Mouse (Mus musculus) cerebellum, adult 11-12 months (tissue): ENCODE measurements around the gene Atp6v1g3.

Experiments used
- DNase-seq: peaks from one replicate; pipeline ENCODE4 v3.0.0; 2022

The Atp6v1g3 gene

DNA sequence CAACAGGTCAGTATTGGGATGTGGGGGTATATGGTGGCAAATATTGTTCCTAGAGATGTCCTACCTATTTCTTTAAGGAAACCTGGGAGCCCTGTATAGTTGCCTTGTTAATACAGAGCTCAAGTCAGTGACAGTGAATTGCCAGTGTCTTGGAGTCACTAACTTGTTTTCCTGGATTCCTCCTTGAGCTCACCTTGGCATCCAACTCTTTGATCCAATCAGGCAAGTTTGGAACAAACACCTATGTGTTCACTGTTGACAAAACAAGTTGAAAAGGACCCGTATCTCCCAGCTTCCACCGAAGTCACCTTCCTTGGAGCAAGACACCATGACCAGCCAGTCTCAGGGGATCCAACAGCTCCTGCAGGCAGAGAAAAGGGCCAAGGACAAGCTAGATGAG lies at the start of gene Atp6v1g3:
Gene Atp6v1g3, plus strand, starts transcription at position 301 of the 400 bp plus-strand sequence.
- no peak for DNase-seq

DNA sequence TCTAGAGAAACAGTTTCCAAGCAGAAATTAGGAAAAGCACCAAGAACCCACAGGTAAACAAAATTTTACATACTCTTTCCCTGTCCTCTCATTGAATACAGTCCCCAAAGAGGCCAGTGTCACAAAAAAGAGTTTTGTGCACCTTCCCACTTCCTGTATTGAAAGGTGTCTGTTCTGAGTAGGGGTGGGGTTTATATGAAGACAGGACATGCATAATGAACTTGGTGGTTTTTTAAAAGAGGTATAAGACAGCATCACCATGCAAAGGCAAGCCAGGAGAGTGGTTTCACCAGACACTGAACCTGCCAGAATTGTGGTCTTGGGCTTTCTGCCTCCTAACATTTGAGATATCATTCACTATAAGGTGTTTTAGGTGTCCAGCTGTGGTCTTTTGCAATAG lies 40.5 kb upstream of the Atp6v1g3 start:
- DNase-seq, result no peak

DNA sequence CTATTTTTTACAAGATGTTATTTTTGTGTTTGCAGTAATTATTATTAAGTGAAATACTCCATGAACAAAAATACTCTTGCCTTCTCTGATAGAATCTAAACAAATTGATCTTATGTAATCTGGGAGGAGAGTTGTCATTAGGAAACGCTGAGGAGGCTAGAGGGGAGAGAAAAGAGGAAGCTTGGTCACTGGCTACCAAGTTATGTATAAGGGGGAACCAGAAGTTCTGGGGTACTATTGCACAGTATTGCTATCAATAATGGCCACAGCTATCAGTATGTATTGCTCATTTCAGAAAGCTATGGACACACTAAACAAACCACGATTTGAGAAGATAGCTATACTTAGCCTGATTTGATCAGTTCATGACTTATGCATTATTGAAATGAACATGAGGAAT lies 36.3 kb upstream of the Atp6v1g3 start:
- DNase-seq, result no peak

DNA sequence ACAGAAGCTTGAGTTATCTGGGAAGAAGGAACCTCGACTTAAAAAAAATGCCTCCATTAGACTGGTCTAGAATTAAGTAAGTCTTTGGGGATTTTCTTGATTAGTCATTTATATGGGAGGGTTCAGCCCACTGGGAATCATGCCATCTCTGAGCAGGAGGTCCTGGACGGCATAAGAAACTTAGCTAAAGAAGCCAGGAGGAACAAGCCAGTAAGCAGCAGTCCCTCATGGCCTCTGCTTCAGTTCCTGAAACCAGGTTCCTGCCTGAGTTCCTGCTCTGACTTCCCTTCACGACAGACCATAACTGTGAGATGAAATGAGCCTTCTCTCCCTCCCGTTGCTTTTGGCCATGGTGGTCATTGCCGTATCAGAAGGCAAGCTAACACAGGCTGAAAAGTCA lies 29.6 kb upstream of the Atp6v1g3 start:
- no peak for DNase-seq

DNA sequence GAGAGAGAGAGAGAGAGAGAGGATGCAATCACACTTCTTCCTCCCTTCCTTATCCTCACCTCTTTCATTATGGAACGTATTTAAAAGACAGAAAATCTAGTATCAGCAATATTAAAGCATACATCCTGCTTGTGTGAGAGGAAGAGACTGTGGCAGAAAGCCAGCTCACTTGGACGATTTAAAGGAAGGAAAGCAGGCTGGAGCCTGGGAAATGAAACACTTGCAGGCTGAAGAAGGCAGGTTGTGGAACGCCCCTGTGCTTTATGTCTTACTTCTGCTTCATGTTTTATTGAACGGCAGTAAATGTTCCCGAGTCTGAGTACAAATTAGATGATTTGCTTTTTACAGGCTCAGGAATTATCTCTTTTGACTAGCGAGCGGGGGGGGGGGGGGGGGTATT lies 29.1 kb upstream of the Atp6v1g3 start:
- DNase-seq, result no peak

DNA sequence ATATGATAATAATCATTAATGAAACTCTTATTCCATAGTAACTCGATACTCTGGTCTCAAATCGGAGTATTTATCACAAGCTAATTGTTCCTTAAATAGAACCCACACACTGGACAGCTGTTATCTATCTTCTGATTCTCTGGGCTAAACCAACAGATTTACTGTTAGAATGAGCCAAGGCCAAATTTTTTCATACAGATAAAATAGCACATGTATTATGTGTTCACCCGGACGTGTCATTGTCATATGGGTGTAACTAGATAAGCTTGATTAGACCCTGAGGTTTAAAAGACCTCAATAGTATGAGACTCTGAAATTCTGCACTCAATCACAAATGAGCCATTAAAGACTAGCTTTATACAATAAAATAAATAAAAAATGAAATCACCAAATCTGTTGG lies 28.4 kb upstream of the Atp6v1g3 start:
- DNase-seq, result no peak

DNA sequence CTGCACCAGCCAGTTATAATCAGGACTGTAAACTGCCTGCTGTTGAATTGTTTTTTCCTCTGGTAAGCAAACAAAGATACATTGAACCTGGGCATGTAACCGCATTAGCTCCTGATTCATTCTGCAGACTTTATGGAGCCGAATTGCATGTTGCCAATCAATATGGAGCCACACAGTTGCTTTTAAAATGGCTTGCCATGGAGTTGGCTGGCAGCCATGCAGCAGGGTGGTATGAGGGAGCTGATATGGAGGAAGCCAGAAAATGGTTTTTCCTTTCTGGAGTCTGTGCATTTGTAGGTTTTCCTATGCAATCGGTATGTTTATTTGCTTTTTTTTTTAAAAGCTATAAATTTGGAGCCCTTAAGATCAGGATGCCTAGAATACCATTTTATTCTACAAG lies 28.0 kb upstream of the Atp6v1g3 start:
- DNase-seq, result no peak

DNA sequence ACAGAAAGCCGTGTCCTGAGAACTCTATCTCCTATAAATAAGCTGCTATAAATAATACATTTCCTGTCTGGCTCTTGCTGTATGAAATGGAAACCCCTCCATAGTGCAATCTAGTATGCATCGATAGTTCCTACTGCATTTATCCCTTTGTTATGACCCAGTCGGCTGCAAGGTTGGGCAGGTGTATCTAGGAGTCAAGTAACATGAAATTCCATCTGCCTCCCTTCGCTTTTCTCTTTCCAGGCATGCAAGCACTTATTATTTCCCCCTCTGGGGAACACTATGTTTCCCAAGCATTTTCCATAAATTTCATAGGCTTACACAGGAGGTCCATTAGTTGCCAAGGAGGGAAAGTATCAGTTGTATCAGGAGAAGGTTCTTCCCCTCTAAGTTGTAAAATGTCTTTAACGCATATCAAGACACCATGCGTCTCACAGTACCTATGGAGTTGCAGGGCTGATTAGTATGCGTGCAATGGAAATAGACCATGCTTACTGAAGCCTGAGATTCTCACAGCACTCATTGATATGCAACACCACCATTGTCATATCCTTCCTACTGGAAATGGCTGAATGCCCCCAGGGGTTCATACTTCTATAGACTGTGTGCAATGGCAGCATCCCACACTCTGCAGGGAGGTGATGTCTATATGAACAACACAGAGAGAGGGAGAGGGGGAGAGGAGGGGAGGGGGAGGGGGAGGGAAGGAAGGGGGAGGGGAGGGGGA lies 26.9 kb upstream of the Atp6v1g3 start:
- no peak for DNase-seq

DNA sequence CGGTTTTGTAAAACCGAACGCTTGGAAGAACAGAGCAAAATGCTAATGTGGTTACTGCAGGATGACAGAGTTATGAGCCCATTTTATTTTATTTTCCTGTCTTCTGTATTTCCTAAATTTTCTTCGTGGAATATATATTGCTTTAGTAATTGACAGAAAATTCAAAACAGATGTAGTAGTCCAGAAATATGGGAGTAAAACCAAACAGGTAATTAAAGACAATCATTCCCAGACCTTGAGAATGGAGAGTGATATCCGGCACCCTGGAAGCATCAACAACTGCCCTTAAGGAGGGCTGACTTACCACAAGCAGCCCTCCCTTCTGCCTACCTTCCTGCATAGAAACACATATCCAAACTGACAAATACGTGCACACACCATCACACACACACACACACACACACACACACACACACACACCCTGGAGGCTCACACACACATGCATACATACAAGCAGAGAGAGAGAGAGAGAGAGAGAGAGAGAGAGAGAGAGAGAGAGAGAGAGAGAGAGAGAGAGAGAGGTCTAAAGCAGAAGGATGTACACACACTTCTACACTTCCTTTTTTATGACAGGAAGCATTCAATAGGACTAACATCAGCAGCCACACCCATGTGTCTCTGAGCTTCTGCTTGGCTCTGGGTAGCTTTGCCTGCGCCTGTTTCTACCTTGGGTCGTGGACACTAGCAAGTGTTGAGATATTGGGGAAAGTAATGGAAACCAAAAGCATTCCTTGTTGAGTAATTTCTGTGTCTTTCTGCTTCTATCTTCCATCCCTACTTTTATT lies 25.6 kb upstream of the Atp6v1g3 start:
- no peak for DNase-seq

DNA sequence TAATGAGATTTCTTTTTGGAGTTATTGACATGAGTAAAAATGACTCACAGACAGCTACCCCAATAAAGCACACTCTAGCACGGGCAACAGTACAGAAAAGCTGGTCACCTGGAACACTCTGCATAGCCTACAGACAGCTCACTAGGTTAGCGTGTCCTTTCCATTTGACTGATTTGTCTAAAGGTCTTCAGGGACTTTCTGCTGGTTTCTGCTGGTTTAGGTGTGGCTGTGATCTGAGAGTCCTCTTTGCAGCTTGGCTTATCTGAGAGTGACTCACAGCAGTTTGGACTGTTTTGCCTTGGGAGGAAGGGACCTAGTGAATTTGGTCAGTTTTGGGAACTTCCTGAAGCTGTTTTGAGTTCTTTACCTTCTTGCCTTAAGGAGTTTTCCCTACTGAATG lies 24.8 kb upstream of the Atp6v1g3 start:
- no peak for DNase-seq

DNA sequence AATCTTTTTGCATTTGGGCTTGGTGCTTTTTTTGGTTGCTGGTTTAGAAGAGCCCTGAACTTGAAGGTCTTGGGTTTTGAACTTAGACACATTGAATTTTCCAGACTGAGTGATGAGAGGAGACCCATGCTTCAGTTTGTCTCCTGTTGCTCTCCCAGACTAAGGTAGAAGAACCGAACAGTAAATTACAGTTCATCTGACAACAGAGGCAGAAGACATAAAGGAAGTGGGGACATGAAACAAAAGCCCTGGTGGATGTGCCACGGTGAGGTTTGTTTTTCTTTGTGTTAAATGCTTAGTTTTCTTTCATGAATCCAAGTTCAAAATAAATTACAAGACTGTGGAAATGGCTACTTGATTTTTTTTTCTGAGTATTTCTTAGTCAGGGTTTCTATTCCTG lies 22.6 kb upstream of the Atp6v1g3 start:
- DNase-seq, result no peak

DNA sequence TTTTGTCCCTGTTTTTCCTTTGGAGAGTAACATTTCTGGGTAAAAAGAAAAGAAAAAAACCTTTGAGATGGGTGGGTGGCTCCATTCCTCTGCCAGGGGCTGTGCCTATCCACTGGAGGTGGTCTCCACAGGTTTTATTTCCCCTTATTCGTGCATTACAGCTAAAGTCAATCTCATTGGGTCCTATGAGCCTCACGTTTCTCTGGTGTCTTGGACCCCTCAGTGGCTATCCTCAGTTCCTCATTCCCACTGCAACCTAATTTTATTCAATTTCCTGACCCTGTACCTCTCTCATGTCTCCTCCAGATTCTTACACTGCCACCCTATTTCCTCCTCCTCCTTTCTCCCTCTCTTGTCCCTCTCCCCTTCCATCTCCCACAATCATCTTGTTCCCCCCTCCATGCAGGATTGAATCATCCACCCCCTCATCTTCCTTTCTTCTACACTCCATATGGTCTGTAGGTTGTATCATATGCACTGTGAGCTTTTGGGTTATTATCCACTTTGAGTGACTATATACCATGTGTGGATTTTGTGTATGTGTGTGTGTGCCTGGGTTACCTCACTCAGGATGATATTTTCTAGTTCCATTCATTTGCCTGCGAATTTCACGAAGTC lies 17.3 kb upstream of the Atp6v1g3 start:
- no peak for DNase-seq

DNA sequence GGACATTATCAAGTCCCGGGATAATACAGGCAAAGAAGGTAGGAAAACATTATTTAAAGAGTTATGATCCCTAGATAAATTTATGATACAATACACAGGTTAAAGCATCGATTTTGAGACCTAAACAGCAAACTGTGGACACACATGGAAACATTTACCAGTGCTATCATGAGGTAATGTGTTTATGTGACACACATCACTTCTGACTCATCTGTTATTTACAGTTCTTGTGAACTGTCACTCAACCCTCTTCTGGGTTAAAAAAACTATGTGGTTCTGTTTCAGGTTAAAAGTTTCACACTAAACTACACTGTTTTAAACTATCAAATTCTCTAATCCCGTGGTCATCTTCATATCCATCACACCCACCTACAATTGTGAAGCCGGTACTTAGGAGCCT lies 14.8 kb upstream of the Atp6v1g3 start:
- DNase-seq, result no peak

DNA sequence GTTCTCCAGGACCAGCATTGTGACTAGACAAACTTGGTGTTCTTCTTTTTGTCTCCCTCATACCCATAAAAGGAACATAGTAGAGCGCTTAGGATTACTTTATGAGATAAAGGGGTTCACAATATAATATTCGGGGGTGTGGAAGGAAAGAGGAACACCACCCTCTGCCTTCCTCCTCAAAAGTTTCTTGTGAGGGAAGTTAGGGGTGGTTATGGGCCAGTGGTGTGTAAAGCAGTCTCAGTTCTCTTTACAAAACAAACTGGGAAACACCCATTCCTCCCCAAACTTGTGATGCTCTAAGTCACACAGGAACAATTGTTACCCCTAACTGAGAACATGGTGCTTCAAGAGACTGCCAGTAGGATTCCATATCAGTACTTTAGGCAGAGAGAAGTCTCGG lies 12.0 kb upstream of the Atp6v1g3 start:
- DNase-seq, result no peak

DNA sequence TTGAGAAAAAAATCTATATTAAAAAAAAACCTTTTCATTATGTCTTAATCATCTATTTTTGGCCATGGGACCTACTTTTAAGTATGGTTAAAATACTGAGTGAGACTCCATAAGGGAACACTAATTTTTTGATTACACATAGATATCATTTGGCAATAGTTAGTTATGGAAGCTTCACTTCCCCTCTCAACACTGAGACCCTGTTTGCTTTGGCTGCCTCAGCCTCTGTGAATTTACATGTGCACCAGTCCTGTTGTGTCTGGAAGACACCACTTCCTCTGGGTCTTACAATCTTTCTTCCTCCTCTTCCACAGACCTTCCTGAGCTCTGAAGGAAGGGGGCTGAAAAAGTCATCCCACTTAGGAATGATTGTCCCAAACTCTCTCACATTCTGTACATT lies 11.1 kb upstream of the Atp6v1g3 start:
- DNase-seq, result no peak

DNA sequence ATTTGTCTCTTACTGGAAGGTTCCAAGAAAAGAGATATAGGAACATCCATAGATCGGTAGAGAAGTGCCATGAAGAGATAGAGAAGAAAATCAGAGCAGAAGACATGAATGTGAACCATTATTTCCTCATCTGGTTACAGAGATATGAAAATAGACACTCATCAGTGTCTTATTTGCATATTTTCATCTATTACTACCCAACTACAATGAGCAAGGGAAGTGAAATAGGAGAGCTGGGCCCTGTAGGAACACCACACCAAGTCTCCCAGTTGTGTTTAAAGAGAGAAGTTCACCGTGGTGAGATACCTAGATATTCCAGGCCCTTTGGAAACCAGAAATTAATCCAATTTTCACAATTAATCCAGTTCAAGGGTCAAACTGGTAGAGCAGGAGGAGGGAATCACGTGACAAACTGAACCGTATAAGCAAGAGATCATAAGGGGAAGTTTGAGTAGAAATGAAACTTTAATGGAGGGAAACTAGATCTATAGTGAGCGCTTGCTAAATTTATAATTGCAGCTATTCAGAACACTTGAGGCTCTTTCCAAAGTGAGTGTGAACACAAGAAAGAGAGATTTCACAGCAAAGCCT lies 6.0 kb upstream of the Atp6v1g3 start:
- DNase-seq, result no peak

DNA sequence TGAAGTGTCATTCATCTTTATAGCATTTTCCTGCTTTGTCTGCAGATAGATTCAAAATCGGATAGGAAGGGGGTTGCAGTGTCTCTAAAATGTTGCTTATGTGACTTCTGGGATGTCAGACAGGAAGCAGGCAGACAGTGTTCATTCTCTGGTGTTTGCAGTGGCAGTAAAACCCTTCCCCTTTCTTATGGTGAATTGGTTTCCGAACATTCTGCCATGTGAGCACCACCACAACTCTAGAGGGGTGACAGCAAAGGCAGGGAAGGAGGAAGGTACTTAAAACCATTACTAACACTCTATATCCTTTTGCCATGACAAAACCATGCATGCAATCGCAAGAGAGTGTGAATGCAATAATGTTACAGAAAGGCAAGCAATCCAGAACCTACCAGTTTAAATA lies 1.4 kb downstream of the Atp6v1g3 start:
- DNase-seq, result no peak

DNA sequence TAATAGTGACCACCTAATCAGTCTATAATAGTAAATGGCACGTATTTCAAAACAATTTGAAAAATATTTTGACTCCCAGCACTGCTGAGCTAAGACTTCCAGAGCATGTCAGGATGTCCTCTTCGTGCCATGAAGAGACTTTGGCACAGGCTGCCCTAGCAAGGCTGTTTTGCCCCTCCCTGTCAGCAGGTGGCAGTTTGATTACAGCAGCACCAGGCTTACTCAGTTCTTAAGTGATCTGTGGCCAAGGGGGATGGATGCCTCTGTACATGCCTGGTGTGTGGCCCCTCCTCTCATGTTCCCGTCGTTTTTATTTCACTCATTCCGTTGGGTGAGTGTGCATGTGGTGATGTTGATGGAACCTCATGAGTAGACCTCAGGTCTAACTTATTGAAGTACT lies 2.3 kb downstream of the Atp6v1g3 start:
- DNase-seq, result no peak

DNA sequence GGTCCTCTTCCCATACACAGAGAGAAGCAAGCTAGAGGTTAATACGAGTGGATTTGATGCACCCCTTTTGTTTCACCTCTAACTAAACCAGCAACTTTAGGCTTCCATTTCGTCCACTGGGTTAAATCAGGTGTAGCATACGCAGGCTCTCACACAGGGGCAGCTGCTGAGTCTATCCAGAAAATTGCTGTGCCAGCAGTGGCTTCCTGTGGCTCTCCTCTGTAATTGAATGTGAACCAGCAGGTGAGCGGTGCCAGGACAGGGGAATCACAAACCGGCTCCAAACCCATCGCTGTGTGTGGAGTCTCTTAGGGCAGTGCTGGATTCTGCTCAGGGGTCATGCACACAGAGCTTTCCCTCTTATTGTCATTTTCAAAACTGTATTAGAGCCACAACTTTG lies 7.6 kb downstream of the Atp6v1g3 start:
- DNase-seq, result no peak

DNA sequence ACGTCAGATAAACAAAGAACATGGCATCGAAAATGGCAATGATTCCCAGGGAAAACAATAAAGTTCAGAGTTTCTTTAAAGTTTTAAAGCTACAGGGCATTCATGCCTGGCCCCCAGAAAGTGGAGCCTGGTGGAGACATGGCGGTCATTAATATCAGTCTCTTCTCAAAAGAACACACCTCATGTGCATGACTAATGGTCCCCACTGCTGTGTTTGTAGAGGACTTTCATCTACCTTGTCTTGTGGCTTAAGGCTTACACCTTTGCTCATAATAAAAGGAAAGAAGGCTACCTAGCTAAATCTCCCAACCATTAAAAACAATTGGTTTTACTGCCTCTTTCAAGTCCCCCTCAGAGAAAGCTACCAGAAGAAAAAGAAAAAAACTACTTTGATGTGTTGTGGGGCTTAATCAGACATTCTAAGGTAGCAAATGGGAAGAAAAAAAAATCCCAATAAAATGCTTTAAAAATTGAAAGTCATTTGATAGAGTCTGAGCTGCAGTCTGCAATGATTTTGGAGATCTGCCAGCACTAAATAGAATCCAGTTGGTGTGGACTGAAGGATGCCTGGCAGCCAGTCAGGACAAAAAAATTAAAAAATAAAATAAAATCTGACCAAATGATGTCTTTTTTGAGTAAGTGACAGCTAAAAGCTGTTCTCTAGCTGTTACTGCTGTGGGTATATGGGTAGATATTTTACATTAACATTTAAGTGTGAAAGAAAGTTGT lies 9.0 kb downstream of the Atp6v1g3 start:
- no peak for DNase-seq

DNA sequence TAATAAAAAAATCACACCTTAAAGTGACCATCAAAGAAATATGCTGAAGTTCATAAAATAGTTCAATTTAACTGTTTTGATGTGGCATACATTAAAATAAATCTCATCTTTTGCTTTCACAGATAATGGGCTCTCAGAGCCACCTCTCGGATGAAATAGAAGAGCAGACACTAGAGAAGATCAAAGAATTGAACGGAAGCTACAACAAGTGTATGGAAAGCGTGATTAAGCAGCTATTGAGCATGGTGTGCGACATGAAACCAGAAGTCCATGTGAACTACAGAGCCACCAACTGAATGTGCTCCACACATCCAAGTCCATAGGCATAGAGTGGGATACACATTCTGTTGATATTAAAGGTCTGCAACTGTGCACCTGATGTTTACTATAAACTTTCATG lies 14.1 kb downstream of the Atp6v1g3 start:
- no peak for DNase-seq

DNA sequence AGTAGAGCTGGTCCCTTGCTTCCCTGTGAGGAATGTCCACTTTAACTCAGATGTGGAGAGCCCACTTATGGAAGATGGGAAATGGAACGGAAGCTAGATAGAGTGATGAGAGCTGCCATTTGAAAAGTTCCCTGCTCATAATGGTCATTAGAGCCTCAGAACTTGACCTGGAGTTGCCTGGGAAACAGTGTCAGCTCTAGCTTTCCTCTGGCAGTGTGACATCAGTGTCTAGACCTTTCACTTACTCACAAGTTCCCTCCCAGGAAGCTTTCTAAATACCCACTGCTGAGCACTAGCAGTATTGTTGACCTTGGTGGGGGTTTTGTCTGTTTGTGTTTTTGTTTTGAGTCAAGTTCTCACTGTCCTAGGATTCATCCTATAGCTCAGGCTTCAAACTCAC lies 15.2 kb downstream of the Atp6v1g3 start:
- no peak for DNase-seq
